Mouse (Mus musculus): ENCODE measurements around the gene Dtymk.
A peak's percentile ranks its signal among the peaks of the same experiment; 100 is the strongest.
"Not testable (repeated sequence)": the region's sequence is repeated elsewhere in the genome, so short reads cannot be mapped to it uniquely, and the experiment has no call there.

Gene Dtymk

DNA sequence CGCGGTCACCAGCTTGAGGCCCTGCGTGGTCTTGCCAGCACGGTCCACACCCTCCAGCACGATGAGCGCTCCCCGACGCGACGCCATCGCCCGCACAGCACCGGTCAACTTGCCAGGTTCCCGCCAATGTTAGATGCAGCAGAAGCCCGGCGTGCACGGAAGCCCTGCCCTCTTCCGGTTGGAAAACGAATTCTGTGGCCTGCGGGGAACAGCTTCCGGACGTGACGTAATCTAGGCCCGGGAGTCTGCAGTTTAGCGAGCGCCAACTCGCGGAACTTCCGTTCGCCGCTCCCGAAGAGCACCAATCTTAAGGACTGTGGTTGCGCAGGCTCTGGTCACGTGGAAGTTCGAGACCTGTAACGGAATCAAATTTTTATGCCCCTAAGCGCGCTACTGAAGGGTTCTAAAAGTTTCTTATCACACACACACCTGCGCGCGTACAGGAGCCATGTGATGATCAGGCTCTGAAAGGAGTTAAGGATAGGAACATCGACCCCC, at the start of gene Dtymk:
Gene Dtymk (minus strand): TSS at position 194 of the 498 bp plus-strand sequence.
- DNase-seq (ENCODE audit: low read depth, low spot score): peak; percentile 99

DNA sequence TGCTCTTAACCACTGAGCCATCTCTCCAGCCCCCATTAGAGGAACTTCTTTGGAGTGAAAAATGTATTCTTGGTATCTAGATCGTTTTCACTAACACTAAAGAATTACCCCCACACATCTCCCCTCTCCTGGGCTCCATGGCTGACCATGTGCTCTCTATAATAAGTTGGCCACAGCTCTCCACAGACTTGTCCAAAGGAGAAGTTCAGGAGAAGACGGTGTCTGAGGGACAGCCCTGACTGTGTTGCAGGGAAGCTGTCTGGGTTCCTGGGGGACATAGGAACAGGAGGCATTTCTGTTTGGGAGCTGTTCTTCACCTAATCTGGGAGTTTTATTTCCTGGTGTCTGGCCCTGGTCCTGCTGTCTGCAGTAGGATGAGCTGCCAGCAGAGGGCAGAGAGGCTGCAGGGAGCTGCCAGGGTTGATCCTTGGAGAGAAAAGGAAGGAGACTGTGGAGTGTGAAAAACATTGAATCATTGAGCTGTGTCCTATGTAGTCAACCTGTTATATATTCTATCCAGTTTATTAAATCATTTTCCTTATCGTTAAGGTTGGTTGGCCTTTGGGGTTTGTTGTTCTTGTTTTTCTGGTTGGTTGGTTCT, 44.1 kb upstream of the Dtymk start:
- DNase-seq (ENCODE audit: low read depth, low spot score): not testable (repeated sequence)

DNA sequence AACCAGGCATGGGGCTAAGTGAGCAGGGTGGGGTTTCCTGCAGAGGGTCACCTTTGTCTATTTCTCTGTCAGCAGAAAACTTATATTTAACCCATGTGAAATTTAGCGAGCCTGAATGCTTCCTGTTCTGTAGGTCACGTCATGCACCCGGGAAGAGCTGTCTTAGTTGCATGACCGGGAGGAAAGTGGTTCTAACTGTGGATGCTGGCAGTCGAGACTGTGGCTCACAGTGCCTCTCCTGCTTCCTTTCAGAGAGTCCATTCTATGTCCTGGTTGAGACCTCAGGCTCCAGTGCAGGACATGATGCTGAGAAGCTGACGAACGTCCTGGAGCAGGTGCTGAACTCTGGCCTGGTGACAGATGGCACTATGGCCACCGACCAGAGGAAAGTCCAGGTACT, 36.8 kb upstream of the Dtymk start:
- DNase-seq (ENCODE audit: low read depth, low spot score): not testable (repeated sequence)

DNA sequence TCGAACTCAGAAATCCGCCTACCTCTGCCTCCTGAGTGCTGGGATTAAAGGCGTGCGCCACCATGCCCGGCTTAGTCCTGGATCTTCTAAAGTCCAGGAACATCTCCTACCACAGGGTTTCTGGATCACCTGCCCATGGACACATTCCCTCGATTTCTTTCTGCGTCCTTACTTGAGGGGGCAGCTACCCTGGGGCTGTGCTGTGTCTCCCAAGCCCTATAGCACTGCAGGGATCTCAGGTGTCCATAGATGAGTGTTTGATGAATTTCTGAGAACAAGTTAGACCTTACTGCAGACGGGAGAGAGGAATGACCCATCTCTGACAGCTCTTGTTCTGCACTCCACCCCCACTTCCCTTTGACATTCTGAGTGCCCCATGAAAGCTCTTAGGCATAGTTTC, 35.6 kb upstream of the Dtymk start:
- no peak for DNase-seq (ENCODE audit: low read depth, low spot score)

DNA sequence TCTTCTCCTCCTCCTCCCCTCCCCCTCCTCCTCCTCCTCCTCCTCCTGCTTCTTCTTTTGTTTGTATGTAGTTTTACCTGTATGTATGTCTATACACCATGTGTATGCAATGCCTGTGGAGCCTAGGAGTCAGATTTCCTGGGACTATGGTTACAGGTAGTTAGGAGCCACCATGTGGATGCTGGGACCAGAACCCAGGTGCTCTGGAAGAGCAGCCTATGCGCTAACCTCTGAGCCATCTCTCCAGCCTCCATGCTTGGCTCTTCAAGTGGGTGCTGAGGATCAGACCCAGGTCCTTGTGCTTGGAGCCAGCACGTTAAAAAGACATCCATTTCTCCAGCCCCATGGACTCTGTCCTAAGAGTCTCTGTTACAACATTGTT, 34.8 kb upstream of the Dtymk start:
- DNase-seq (ENCODE audit: low read depth, low spot score): no peak

DNA sequence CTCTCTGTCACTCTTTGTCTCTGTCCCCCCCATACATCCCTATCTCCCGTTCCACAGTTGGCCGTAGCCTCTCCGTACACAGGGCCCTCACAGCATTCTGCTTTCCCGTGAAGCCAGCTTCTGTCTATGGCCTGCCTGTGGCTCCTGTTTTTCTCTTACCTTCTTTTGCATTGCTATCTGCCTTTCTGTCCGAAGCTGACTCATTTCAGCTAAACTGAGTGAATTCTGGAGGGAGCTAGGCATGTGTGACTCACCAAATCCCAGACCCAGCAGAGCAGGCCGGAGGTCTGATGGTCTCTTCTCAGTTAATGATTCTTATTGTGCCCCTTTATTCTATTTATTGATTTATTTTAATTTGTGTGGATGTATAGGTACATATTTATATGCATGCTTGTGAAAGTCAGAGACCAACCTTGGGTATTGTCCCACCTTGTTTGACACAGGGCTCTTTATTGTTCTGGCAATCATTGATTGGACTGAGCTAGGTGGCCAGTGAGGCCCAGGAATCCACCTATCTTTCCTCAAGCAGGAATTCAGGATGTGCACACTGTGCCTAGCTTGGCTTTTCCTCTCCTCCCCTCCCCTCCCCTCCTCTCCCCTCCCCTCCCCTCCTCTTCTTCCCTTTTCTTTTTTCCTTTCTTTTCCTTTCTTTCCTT, 34.3 kb upstream of the Dtymk start:
- DNase-seq (ENCODE audit: low read depth, low spot score): peak; percentile 32

DNA sequence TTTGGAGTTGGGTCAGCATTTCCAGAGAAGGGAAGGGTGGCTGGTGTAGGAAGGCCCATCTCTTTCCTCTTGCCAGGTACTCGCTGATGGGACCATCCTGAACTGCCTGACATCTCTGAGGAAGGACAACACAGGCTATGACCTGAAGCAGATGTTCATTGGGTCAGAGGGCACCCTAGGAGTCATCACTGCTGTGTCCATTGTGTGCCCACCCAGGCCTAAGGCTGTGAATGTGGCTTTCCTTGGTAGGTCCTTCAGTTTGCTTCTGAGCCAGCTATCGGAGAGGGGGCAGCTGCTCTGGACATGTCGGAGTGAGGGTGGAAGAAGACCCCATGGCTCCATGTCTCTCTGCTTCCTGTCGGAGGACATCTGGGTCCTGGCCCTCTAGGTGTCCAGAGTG, 33.5 kb upstream of the Dtymk start:
- DNase-seq (ENCODE audit: low read depth, low spot score): no peak

DNA sequence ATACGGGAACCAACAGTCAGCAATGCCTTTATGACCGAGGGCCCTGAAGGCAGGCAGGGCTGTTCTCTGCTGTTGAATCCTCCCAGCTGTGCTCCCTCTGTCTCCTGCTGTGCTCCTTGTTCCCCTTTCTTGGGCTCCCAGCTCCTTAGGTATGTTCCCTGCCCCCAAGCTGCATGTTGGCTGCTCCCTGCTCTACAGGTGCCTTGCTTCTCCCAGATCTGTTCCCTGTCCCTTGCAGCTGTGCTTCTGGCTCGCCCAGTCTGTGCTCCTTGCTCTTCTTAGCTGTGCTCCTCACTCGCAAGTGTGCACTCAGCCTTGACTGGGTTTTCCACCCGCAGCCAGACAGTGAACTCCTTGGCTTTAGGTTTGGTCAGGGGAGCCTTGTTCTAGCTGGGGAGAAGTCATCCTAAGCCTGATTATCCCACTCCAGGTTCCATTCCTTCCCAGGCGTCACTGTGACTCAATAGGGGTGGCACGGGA, 33.0 kb upstream of the Dtymk start:
- no peak for DNase-seq (ENCODE audit: low read depth, low spot score)

DNA sequence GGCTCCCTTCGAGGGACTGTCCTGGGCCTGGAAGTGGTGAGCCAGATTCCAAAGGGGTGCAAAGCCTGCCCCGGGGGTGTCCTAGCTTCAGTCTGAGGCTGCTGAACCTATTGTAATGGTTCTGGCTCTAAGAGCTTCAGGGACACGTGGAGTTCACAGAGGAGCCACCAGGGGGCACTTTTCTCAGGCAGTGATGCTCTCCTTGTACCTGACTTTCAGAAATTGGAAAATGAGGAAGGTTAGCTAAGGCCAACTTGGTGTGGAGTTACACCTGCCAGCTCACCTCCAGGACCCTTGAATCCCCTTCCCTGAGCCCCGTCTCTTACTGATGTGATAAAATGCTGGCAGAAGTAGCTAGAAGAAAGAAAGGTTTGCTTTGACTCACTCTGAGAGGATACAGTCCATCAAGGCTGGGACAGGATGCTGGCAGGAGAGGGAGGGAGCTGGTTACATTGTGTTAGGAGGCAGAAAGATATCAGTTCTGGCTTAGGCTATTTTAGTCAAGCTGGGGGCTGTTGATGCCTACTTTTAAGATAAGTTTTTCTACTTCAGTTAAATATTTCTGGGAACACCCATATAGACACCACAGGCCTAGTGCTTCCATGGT, 31.1 kb upstream of the Dtymk start:
- not testable (repeated sequence) for DNase-seq (ENCODE audit: low read depth, low spot score)

DNA sequence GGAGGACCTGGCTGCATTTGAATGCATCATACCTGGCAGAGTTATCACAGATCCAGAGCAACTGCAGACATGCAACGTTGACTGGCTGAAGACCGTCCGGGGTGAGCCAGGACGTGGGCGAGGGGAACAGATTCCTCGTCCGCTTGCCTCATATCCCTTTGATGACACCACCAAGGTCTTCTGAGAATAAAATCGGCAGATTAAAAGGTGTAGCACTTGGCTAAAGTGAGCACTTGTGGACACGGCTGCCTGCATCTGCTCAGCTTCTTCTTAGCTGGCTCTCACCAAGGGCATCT, 24.8 kb upstream of the Dtymk start:
- DNase-seq (ENCODE audit: low read depth, low spot score): no peak

DNA sequence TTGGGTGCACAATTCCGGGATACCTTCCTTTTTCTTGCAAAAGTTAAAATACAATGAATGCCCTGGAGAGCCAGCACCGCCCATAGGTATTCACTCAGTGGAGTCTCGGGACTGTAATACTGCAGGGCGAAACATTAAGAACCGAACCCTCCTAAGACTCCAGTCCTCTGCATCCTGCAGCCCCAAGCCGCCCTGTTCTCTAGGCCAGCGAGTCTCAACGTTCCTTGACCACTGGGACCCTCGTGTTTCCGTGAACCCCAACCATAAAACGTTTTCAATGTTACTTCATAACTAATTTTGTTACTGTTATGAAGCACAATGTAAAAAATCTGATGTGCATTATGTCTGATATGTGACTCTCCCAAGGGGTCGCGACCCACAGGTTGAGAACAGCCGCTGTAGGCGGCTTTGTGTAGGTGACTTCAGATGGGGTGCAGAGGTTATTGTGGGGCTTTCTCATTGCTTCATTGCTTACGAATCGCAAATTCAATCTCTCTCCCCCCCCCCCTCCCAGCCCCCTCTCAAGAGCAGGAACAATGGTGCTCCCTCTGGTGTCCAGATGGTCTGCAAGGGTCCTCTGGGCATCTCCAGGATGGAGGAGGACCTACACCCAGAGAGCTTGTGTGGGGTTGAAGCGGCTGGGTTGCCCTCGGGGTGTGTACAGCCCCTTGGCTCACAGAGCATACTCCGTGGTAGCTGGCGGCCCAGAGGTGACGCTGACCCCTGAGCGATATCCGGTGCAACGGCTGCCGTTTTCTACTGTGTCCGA, 24.2 kb upstream of the Dtymk start:
- DNase-seq (ENCODE audit: low read depth, low spot score): no peak

DNA sequence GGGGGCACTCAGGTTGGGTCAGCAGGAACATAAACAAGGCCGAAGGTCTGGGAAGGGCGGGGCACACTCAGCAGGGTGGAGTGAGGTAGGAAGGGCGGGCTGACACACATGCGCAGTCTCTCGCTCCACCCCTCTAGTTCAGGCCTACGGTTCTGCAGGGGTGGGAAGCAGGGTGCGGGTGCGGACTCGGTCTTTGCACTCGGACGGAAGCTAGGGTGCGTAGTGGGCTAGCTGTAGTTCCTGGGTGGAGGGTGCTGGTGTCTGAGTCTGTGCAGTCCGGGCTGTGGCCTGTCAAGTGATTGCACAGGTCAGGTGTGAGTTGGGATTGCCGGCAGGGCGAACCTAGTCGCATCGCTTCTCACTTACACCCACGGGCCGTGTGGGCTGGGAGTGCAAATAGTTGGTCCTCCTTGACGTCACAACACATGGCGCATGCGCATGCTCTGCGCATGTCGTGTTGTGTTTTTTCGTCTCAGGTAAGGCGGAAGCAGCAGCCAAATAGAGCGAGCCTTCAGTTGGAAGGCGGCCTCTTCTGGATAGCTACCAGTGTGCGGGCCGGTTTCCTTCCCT, 23.5 kb upstream of the Dtymk start:
- peak; percentile 100 for DNase-seq (ENCODE audit: low read depth, low spot score)

DNA sequence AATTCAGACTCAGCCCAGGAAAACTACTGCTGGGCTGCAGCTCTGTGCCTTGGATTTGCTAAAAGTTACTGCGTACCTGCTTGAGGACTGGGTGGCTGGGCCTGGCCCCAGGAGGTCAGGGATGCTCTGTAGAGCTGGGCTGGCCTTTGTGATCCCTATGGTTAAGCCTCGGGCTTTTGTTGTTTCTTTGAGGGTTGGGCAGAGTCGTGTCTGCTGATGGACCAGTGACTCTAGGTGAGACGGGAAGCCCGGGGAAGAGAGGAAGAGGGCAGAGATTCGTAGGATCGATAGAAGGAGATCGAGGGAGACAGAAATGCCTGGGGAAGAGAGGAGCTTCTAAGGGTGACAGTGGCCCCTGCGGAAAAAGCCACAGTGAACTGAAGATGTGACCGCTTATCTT, 22.9 kb upstream of the Dtymk start, which contains the start of gene D2hgdh:
Gene D2hgdh (plus strand): TSS at position 301 of the 400 bp plus-strand sequence.
- DNase-seq (ENCODE audit: low read depth, low spot score): no peak

DNA sequence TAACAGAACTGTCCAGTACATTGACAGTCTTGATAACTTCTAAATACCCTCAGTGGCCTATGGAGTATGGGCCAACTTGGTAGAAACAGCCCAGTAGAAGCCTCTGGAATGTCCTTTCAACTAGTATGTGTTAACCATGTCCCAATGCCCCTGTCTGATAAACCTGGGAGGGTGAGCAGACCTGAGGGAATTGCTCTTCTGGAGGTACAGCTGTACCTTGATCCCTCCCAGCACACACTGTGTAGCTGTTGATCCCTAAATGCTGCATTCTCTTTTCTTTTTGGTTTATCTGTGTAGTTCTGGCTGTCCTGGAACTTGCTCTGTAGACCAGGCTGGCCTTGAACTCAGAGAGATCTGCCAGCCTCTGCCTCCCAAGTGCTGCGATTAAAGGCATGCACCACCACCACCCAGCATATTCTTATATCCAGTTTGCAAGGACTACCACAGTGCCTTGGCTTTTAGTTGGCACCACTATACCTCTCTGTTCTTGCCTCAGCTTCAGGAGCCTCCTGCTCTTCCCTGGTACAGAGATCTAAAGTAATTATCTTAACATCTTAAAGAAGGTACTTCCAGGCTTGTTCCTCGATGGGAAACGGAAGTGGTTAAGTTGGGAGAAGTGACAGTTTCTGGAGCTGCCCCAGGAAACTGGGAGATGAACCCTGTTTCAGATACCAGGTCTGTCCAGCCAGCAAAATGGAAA, 22.2 kb upstream of the Dtymk start:
- DNase-seq (ENCODE audit: low read depth, low spot score): no peak

DNA sequence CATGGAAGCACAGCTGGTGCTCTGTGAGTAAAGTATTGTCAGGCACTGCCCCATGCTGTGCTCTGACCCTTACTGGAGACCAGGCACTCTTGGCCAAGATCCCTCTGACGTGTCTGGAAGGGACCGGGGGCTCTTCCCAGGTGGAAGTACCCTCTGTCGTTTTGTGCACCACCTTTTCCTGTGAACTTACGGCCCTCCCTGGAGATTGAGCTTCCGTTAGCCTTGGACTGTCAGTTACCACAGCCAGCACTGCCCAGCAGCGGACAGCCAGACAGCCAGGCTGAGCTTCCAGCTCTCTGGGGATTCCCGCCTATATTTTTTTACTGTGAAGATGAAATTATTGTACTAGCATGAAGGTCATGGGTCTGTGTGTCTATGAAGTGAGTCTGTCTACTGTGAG, 17.0 kb upstream of the Dtymk start:
- DNase-seq (ENCODE audit: low read depth, low spot score): no peak

DNA sequence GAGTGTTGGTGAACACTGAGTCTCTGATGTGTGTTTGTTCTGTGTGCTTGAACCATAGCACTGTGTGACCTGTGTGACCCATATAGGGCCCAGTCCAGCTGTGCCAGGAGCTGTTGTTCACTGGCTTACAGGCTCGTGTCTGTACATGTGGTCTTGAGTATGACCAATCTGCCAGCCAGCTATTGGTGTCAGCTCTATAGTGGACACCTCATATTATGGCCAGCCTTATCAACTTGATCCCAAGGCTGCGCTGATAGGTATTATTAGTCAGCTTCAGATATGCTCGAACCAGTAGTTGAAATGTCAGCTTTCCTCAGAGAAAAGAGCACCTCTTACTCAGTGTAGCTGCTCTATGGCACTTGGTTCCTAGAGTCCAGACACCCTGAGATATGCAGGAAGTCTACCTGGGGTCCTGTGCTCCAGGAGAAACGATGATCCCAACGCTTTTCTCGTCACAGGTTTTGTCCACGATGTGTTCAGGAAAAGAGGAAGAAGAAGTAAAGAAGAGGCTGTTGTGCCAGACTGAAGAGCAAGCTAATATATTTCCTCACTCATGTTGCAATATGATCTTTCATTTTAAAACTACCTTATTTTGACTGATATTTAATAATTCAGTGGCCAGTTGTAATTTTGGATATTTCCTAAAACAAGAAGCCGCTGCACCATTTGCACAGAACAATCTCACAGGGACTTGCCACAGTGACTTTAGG, 16.2 kb upstream of the Dtymk start:
- DNase-seq (ENCODE audit: low read depth, low spot score): no peak

DNA sequence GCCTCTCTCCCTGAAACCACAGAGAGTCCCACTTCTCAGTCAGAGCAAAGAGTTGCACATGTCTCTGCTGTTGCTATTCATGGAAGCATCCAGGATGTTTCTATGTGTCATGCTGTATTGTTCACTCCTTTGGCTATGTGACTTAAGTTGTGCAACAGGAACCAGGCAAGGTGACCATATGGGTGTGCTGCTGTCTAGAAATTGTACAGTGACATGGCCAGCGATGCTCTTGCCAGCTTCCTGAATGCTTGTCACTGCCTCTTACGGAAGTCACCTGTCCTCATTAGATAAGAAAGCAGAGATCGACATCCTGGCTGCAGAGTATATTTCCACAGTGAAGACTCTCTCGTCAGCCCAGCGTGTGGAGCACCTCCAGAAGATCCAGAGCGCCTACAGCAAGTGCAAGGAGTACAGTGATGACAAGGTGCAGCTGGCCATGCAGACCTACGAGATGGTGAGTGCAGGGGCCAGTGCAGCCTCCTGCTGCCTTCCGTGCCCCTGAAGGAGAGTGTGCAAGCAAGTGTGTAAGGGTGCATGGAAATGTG, 9.8 kb upstream of the Dtymk start:
- DNase-seq (ENCODE audit: low read depth, low spot score): no peak

DNA sequence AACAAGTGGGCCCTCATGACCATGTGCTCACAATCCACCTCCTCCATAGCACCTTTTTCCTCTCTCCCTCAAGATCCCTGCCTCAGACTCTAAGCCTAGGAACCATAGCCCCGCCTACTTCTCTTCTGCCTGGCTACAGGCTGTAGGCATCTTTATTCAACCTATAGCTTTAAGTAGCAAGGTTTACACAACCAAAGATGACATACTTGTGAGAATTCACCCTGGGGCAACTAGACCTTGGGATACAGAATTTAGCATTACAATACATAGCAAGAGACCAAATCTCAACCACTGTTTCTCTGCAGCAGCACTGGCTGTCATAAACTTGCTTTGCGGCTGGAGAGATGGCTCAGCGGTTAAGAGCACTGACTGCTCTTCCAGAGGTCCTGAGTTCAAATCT, 8.3 kb upstream of the Dtymk start:
- no peak for DNase-seq (ENCODE audit: low read depth, low spot score)

DNA sequence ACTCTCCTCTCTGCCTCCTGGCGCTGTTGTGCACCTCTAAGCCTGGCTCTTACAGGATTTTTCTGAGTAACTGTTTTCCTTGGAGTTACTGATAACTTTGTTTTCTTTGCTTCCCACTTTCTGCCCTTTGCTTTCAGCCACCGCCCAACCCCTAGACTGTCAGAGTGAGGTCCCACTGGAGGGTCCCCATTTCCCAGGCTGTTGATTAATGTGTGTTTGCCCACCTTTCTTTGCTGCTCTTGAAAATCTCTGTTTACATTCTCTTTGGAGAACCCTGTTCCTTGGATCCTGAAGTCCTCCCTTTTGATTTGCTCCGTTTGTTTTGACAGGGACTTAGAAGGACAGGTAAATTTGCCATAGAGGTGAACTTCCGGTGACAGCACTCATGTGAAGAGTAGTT, 7.1 kb upstream of the Dtymk start:
- no peak for DNase-seq (ENCODE audit: low read depth, low spot score)

DNA sequence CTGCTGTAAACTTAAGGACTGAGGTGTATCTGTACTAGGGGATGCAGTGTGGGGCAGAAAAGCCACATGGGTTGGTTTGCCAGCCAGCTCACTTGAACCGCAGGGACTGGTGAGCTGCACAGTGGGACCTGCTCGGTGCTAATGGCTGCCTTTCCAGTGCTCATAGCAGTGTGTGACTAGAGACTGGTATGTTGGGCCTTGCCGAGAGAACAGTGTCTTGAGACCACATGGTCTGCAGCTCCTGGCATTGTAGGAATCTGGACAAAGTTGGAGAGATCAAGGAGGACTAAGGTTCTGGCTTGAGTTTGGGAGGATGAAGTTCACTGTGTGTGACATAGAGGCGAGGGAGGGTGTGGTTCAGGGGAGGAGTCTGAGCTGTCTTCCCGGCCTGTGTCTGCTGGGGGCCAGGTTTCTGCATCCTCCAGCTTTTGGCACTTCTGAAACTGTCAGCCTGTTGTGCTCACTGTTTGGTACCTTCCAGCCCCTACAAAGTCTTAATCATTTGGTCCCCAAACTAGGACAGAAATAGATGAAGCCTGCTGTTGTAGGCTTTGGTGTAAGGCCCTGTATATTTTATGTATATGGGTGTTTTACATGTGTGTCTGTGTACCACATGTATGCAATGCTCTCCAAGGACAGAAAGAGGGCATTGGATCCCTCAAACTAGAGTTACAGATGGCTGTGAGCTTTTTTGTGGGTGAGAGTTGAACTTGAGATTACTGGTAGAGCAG, 3.7 kb upstream of the Dtymk start:
- DNase-seq (ENCODE audit: low read depth, low spot score): no peak
